Mouse (Mus musculus) myocyte (in vitro differentiated cells): ENCODE data around the gene Nemp2. TPM values are rescaled to one million over a fixed set of nuclear protein-coding genes. Genes with fewer than 3 reads are reported as not detected.

ENCODE experiments used
- H3K27me3 ChIP-seq: one replicate; pipeline ENCODE4 v1.6.1; 2011; ENCODE audit not compliant: control insufficient read depth, insufficient read depth, insufficient read length
- H3K36me3 ChIP-seq: one replicate; pipeline ENCODE4 v1.6.1; 2011; ENCODE audit not compliant: control insufficient read depth, insufficient read depth
- H3K4me2 ChIP-seq: one replicate; pipeline ENCODE4 v1.6.1; 2011; ENCODE audit warnings: low read depth, control low read depth
- H3K4me3 ChIP-seq: one replicate; pipeline ENCODE4 v1.5.1; 2011; ENCODE audit warnings: mild to moderate bottlenecking, control low read depth, moderate library complexity
- H3K79me2 ChIP-seq: one replicate; pipeline ENCODE4 v1.6.1; 2011; ENCODE audit not compliant: control insufficient read depth, insufficient read depth
- H3ac ChIP-seq: one replicate; pipeline ENCODE4 v1.6.1; 2011; ENCODE audit not compliant: control insufficient read depth, insufficient read length
- CEBPB ChIP-seq: IDR thresholded peaks from 2 replicates; pipeline ENCODE4 v1.6.1; 2011; ENCODE audit warnings: mild to moderate bottlenecking, moderate library complexity; ENCODE audit not compliant: poor library complexity, insufficient read depth, severe bottlenecking
- E2F4 ChIP-seq: IDR thresholded peaks from one replicate; pipeline ENCODE4 v1.6.1; 2011; ENCODE audit warnings: mild to moderate bottlenecking, control low read depth, moderate library complexity; ENCODE audit not compliant: insufficient read depth
- MAX ChIP-seq: IDR thresholded peaks from one replicate; pipeline ENCODE4 v1.6.1; 2011; ENCODE audit warnings: low read depth, mild to moderate bottlenecking, control low read depth
- MYOD1 ChIP-seq, 3 experiments: IDR thresholded peaks; one replicate each; pipeline ENCODE4 v1.6.1; 2011; ENCODE audit warnings: control low read depth in 2 of 3, low read depth in 2 of 3, mild to moderate bottlenecking in 2 of 3, moderate library complexity in 1 of 3; ENCODE audit not compliant: insufficient read length in 2 of 3, control insufficient read depth in 1 of 3
- MYOG ChIP-seq, 3 experiments: IDR thresholded peaks; one replicate each; pipeline ENCODE4 v1.6.1; 2011; ENCODE audit warnings: control low read depth in 2 of 3, low read depth in 2 of 3, mild to moderate bottlenecking in 2 of 3; ENCODE audit not compliant: insufficient read length in 2 of 3, control insufficient read depth in 1 of 3, insufficient read depth in 1 of 3
- POLR2A ChIP-seq: IDR thresholded peaks from one replicate; pipeline ENCODE4 v1.6.1; 2011; ENCODE audit warnings: low read depth, mild to moderate bottlenecking, control low read depth, moderate library complexity; ENCODE audit not compliant: insufficient read length
- POLR2AphosphoS2 ChIP-seq: IDR thresholded peaks from one replicate; pipeline ENCODE4 v1.6.1; 2011; ENCODE audit warnings: low read depth, control low read depth; ENCODE audit not compliant: insufficient read length
- REST ChIP-seq: IDR thresholded peaks from one replicate; pipeline ENCODE4 v1.6.1; 2011; ENCODE audit warnings: mild to moderate bottlenecking, control low read depth, moderate library complexity; ENCODE audit not compliant: insufficient read depth, insufficient read length
- SRF ChIP-seq: IDR thresholded peaks from one replicate; pipeline ENCODE4 v1.6.1; 2011; ENCODE audit warnings: low read depth; ENCODE audit not compliant: control insufficient read depth, insufficient read length
- TCF12 ChIP-seq: IDR thresholded peaks from one replicate; pipeline ENCODE4 v1.6.1; 2011; ENCODE audit warnings: mild to moderate bottlenecking, control low read depth; ENCODE audit not compliant: poor library complexity, insufficient read depth, severe bottlenecking
- TCF3 ChIP-seq: IDR thresholded peaks from one replicate; pipeline ENCODE4 v1.6.1; 2011; ENCODE audit warnings: low read depth, control low read depth; ENCODE audit not compliant: insufficient read length
- USF1 ChIP-seq: IDR thresholded peaks from one replicate; pipeline ENCODE4 v1.6.1; 2011; ENCODE audit warnings: low read depth, mild to moderate bottlenecking, control low read depth, moderate library complexity
- polyA plus RNA-seq: library from polyadenylated mRNA; unstranded; fragments of >200 nt; fragmentation: generic; extraction: Trizol; gene quantifications from one replicate; pipeline ENCODE4 v1.2.1, GENCODE M21; 2012; ENCODE audit warnings: missing spikeins

The Nemp2 gene
- polyA plus RNA-seq, 1 experiment = 1.2 TPM

DNA sequence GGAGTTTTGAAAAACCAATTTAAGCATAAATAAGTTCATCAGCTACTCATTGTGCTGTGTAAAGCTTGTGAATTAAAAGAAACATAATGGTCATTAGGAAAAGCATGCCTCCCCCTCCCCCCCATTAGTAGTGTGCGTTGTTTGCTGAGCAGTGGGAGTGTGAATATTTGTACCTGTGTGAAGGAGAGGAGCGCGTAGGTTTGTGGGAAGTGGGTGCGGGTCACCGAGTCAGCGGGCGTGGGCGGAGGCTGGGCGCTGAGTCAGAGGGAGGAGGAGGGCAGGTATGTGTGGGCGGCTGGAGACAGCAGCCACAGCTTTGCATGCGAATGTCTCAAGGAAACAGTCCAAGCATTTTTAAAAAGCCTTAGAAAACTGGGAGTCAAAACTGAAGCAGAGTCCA lies 32.7 kb upstream of the Nemp2 start:
- Histone ChIP-seq H3K79me2 (no peaks in the 10 kb centered on the region), H3ac (no peak overlapping the region), H3K27me3 (no peaks in the 10 kb centered on the region), H3K36me3 (no peaks in the 10 kb centered on the region), H3K4me2 (peak overlapping the region; percentile 89), H3K4me3 (peak overlapping the region; percentile 3)
- TF ChIP-seq MAX (no peak), TCF12 (no peak), SRF (no peak), E2F4 (no peak), TCF3 (no peak), CEBPB (no peak), MYOD1 (IDR thresholded peaks at IDR 0.05; ENCODE audit: control insufficient read depth in 1 of 3, insufficient read length in 2 of 3, low read depth in 2 of 3) (no peak), REST (no peak), USF1 (no peak), POLR2AphosphoS2 (no peak)

DNA sequence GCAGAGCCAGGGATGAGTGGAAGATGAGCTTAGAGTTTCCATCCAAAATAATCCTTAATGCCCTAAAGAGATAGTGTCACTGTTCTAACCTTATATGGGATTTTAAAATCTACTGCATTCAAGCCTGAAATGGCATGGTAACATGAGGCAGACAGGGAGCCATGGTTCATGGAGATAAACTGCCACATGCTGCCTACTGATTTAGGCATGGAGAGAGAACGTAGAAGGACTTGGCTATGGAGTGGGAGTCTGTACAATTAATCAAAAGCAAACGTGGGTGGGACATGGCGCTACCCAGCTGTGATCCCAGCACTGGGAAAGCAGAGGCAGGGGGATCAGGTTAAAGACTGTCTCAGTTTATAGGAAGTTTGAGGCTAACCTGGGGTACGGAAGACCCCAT lies 32.1 kb upstream of the Nemp2 start:
- Histone ChIP-seq H3ac (no peak overlapping the region), H3K27me3 (no peaks in the 10 kb centered on the region), H3K36me3 (no peaks in the 10 kb centered on the region), H3K4me2 (peak overlapping the region; percentile 89), H3K4me3 (peak overlapping the region; percentile 3), H3K79me2 (no peaks in the 10 kb centered on the region)
- no peak for TF ChIP-seq TCF3
- no peak for TF ChIP-seq REST
- TF ChIP-seq E2F4 = no peak
- TF ChIP-seq MAX = no peak
- no peak for TF ChIP-seq POLR2AphosphoS2
- TF ChIP-seq CEBPB = no peak
- no peak for TF ChIP-seq SRF
- no peak for TF ChIP-seq TCF12

DNA sequence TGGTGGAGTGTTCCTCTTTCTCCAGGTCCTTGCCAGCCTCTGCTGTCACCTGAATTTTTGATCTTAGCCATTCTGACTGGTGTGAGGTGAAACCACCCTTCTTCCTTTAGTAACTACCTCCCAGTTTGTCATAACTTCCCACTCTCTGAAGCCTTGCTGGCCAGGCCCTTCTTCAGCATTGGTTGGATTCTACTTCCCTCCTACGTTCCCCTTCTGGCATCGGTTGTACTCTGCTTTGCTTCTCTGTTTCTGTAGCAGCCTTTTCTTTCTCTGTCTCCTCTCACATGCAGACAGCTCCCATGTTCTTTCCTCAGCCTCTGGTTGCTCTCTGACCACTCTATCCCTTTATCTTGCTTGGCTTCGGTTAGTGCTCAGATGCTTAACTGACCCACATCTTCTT lies 29.0 kb upstream of the Nemp2 start:
- TF ChIP-seq MYOD1 (IDR thresholded peaks at IDR 0.05; ENCODE audit: control insufficient read depth in 1 of 3, insufficient read length in 2 of 3, low read depth in 2 of 3) (no peak), REST (no peak), POLR2A (no peak), POLR2AphosphoS2 (no peak), E2F4 (no peak), CEBPB (no peak)
- Histone ChIP-seq H3ac (no peak overlapping the region), H3K27me3 (no peaks in the 10 kb centered on the region), H3K79me2 (no peaks in the 10 kb centered on the region), H3K4me3 (no peak overlapping the region), H3K36me3 (no peaks in the 10 kb centered on the region), H3K4me2 (no peak overlapping the region)

DNA sequence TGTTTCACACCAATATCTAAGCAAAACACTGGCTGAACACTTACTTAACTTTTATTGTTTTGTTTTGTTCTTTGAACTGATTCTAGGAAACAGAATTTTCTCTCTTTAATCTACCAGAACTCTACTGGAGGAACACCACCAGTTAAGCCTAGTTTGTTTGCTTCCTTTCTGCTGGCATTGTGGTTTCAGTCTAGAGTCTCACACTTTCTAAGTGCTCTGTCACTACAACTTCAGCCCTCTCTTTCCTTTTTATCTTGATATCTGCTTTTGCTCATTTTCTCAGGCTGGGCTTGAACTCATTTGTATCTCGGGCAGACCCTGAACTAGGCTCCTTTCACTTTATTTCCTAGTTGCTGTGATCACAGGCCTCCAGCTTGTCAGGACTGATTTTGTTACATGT lies 22.8 kb upstream of the Nemp2 start:
- no peak for TF ChIP-seq TCF3
- no peak for TF ChIP-seq REST
- no peak for TF ChIP-seq CEBPB
- TF ChIP-seq SRF = no peak
- TF ChIP-seq USF1 = no peak
- no peak for TF ChIP-seq MYOG (IDR thresholded peaks at IDR 0.05; ENCODE audit: control insufficient read depth in 1 of 3, insufficient read depth in 1 of 3, insufficient read length in 2 of 3, low read depth in 2 of 3)
- TF ChIP-seq TCF12 = no peak
- TF ChIP-seq POLR2AphosphoS2 = no peak
- no peak for TF ChIP-seq E2F4
- TF ChIP-seq POLR2A = no peak
- no peak for TF ChIP-seq MYOD1 (IDR thresholded peaks at IDR 0.05; ENCODE audit: control insufficient read depth in 1 of 3, insufficient read length in 2 of 3, low read depth in 2 of 3)
- Histone ChIP-seq H3ac (no peak overlapping the region), H3K36me3 (no peaks in the 10 kb centered on the region), H3K4me3 (no peak overlapping the region), H3K27me3 (no peaks in the 10 kb centered on the region), H3K4me2 (no peak overlapping the region), H3K79me2 (no peaks in the 10 kb centered on the region)

DNA sequence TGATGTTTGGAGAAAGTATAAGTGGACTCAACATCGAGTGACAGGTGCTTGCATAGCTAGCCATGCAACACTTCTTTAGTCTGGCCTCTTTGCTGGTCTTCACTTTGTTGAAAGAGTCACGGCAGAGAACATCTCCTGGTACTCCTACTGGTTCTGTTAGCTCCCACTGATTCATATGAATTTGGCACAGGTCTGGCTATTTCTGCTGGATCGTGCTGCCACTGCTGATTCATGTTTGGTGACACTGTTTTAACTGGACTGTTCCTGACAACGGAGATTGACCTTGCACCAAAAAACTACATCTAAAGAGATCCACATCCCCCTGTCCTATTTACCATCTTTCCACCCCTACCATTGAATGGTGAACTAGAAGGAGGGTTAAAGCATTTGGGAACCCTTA lies 22.0 kb upstream of the Nemp2 start:
- H3K4me2 ChIP-seq = no peak overlapping the region
- no peaks in the 10 kb centered on the region for H3K36me3 ChIP-seq
- no peak overlapping the region for H3K4me3 ChIP-seq
- H3K79me2 ChIP-seq = no peaks in the 10 kb centered on the region
- H3K27me3 ChIP-seq = no peaks in the 10 kb centered on the region
- no peak for TF ChIP-seq MYOG (IDR thresholded peaks at IDR 0.05; ENCODE audit: control insufficient read depth in 1 of 3, insufficient read depth in 1 of 3, insufficient read length in 2 of 3, low read depth in 2 of 3)
- TF ChIP-seq E2F4 = no peak
- TF ChIP-seq CEBPB = no peak
- TF ChIP-seq SRF = no peak
- TF ChIP-seq POLR2A = no peak
- TF ChIP-seq REST = no peak
- no peak for TF ChIP-seq USF1
- no peak for TF ChIP-seq MYOD1 (IDR thresholded peaks at IDR 0.05; ENCODE audit: control insufficient read depth in 1 of 3, insufficient read length in 2 of 3, low read depth in 2 of 3)
- TF ChIP-seq TCF3 = no peak
- H3ac ChIP-seq = no peak overlapping the region
